Mouse (Mus musculus) CD4-positive naive resting alpha-beta T cell, adult 76 days (primary cell): ENCODE data around the gene Lyg1. TPM values are rescaled to one million over a fixed set of nuclear protein-coding genes. Genes with fewer than 3 reads are reported as not detected.

Experiments
- total RNA-seq: library from RNA; stranded (reverse); gene quantifications from one replicate; pipeline ENCODE4 v1.2.4, GENCODE M21; 2023

Lyg1 gene
- not detected for total RNA-seq

DNA sequence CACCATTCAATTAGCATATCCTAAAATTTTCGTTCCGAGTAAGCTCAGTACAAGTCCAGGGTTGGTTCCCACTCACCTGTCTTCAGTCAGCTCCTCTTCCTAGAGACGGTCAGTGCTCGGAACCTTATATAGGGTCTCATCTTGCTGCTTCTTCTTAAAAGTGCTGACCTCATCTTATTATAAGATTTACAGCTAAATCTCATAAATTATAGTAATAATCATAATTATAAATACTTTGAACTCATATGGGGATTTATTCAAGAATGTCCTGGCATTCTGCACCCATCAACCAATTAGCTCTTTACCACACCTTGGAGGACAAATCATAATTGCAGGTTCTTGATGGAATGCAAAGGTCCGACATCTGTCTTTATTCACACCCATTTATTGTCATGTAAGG, at the start of gene Lyg1:
Gene Lyg1 (minus strand): TSS at position 101 of the 400 bp plus-strand sequence.

DNA sequence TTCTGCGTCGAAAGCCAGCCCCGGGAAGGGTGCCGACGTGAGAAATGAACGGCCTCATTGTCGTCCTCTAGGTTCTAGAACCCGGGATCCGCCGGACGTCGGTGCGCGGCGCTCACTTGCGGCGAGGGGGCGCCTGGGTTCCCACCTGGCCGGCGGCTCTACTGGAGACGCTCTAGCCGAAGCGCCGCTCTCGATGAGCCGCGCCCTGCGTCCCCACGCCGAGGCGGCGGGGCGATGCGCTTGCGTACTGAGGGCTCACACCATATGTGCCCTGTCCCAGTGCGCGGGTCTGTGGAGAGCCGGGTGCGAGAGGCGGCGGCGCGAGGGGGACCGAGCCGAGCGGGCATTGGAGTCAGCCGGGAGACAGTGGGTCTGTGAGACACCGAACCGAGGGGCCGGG, 40.3 kb upstream of the Lyg1 start, which contains the start of the genes Txndc9 and Eif5b:
Gene Txndc9 (minus strand): TSS at position 27 of the 400 bp plus-strand sequence.
Gene Eif5b (plus strand): TSS at position 144 of the 400 bp plus-strand sequence.

DNA sequence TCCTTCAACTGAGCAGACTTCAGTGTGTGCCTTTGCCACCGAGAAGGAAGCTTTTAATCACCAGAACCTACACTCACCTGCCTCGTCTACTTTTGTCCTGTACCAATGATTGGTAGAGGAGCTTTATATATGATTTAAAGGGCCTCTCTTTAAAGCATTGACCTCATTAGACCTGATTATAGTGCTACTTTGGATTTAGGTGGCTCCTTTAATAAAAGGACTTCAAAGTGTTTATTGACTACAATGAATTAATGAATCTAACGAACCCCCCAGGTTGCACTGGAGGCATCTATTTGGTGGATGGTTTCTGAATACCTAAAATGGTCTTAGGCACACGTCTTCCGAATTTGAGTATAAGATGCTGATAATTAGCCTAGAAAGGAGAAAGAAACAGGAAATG, 41.2 kb downstream of the Lyg1 start, which contains the start of gene Lyg2:
Gene Lyg2 (minus strand): TSS at position 101 of the 400 bp plus-strand sequence.

Other genes starting within 250 kb of the Lyg1 start
- 0.29 TPM for gene 2010300C02Rik, start 237.7 kb downstream of the Lyg1 start, total RNA-seq
- 4.3 TPM for gene Tsga10, start 91.3 kb downstream of the Lyg1 start, total RNA-seq
- 2.3 TPM for gene Lipt1, start 86.0 kb downstream of the Lyg1 start, total RNA-seq
- gene Mitd1, start 67.3 kb downstream of the Lyg1 start, total RNA-seq: 20.1 TPM
- 139 TPM for gene Mrpl30, start 67.3 kb downstream of the Lyg1 start, total RNA-seq
- gene Lyg2, start 41.3 kb downstream of the Lyg1 start, total RNA-seq: not detected
- gene Txndc9, start 40.1 kb upstream of the Lyg1 start, total RNA-seq: 77.8 TPM
- 41.9 TPM for gene Eif5b, start 40.3 kb upstream of the Lyg1 start, total RNA-seq
- 37.3 TPM for gene Rev1, start 172.0 kb upstream of the Lyg1 start, total RNA-seq